Mouse (Mus musculus): ENCODE measurements at regions not wholly inside any gene's neighbourhood (a gene's known extent, or its start where the extent isn't known, plus 50 kb on each side); places are given as distances from the start of the nearest gene placed in this dataset.

DNA sequence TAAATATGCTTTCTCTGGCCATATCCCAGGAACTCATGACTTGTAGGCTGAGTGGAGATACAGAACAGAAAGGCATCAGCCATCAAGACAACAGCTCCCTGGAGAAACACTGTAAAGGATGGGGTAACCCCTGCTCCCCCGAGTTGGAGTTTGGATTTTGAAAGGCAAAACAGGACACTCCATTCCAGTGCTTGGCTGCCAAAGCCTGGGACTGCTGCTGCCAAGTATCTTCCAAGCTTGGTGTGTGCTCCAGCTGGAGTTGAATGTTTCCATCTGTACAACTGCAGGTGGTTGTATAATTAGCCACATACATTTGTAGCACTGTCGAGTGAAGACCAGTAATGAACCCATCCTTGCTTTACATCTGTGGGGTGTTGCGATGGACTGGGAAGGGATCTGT, 62.1 kb downstream of the 4933412E24Rik start:
- 0 out of 2 replicates have a peak, but pooled peaks have one; percentile 48 for ATAC-seq (ENCODE audit: insufficient number of reproducible peaks, low FRiP score)
- H3K4me2 ChIP-seq: no peak overlapping the region
- 0 out of 2 replicates have a peak, but pooled peaks cover 5% of the 10 kb centered on the region for H3K4me1 ChIP-seq (replicated peaks)
- no peaks in the 10 kb centered on the region for H3K9me3 ChIP-seq (replicated peaks)
- H3K9ac ChIP-seq: no peak overlapping the region
- WGBS: 65% methylated on average over 3 of the region's 3 CpGs
- H3K36me3 ChIP-seq: no peaks in the 10 kb centered on the region
- no peak overlapping the region for H3K27ac ChIP-seq (ENCODE audit: poor library complexity, severe bottlenecking)
- no peak overlapping the region for H3K4me3 ChIP-seq
- H3K27me3 ChIP-seq (replicated peaks): no peaks in the 10 kb centered on the region

DNA sequence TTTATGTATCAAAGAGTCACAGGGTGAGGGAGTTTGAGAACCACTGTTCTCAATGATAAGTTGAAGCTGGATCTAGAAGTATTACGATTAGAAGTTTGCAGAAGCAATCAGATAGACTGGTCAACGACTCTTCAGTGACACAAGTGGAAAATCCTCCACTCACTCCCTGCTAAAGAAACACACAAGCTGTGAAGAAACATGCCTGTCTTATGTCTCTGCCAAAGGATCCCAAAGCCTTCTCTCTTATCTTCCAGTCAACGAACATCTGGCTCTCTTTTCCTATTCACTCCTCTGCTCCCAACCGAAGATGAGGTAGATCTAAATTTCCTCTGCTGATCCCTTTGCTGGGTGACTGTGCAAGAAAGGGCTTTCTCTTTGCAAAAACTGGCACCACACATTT, 62.6 kb downstream of the 4933412E24Rik start:
- no peak overlapping the region for H3K4me2 ChIP-seq
- H3K36me3 ChIP-seq: no peaks in the 10 kb centered on the region
- H3K9ac ChIP-seq: no peak overlapping the region
- H3K27ac ChIP-seq (ENCODE audit: poor library complexity, severe bottlenecking): no peak overlapping the region
- no peak; the same call in 1 of the 2 replicates for ATAC-seq (ENCODE audit: insufficient number of reproducible peaks, low FRiP score)
- WGBS: 17% methylated on average over 4 of the region's 4 CpGs
- H3K4me3 ChIP-seq: no peak overlapping the region
- no peaks in the 10 kb centered on the region for H3K27me3 ChIP-seq (replicated peaks)
- H3K4me1 ChIP-seq (replicated peaks): 0 out of 2 replicates have a peak, but pooled peaks cover 5% of the 10 kb centered on the region
- no peaks in the 10 kb centered on the region for H3K9me3 ChIP-seq (replicated peaks)

DNA sequence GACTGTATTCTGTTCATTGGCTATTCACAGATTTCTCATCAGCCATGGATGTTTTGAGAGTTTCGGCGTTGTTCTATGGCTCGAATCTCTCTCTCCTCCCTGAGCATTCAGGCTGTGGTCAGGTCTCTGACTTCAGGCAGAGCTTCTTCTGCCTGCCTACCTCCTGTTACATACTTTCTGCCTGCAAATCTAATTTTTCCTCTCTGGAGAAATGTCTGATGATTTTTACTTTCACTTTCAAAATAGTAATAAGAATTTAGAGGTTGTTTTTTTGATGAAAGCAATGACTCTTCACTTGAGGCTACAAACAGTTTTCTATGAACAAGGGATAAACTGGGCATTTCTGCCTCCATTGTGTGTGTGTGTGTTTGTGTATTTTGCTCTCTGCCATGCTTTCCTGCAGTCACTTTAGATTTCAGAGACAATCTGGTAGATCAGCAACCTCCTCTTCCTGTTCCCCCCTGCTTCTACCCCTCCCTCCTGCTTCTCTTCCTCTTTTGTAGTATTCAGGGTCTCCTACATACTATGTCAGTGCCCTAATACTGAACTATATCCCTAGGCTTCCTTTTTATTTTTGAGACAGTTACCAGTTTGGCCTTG, 65.7 kb downstream of the 4933412E24Rik start:
- no peaks in the 10 kb centered on the region for H3K27me3 ChIP-seq (replicated peaks)
- H3K4me3 ChIP-seq: no peak overlapping the region
- H3K4me1 ChIP-seq (replicated peaks): 0 out of 2 replicates have a peak, but pooled peaks cover 5% of the 10 kb centered on the region
- no peaks in the 10 kb centered on the region for H3K9me3 ChIP-seq (replicated peaks)
- no peak overlapping the region for H3K9ac ChIP-seq
- no peaks in the 10 kb centered on the region for H3K36me3 ChIP-seq
- no peak overlapping the region for H3K27ac ChIP-seq (ENCODE audit: poor library complexity, severe bottlenecking)
- 80% methylated on average over 3 of the region's 3 CpGs for WGBS
- H3K4me2 ChIP-seq: no peak overlapping the region
- ATAC-seq (ENCODE audit: insufficient number of reproducible peaks, low FRiP score): no peak

DNA sequence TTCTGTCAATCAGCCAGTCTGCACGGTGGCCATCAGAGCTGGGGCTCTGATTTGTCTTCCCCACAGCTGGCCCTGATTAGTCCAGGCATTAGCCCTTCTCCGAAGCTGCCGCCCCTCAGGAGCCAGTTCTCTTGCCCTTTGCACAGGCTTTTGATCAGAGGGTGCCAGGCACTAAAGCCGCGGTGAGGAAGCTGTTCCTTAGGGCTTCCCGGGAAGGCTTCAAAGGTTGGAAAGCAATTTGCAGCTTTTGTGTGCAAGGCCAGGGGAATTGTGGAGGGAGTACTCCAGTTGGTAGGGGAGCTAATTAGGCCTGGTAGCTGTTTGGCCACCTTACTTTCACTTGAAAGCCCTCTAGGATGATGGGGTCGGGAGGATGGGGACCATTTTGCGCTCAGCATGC, 71.2 kb downstream of the 4933412E24Rik start:
- Histone ChIP-seq H3K9ac (no peak overlapping the region), H3K27ac (ENCODE audit: poor library complexity, severe bottlenecking) (no peak overlapping the region), H3K27me3 (replicated peaks) (no peaks in the 10 kb centered on the region; the same call in 1 of the 2 replicates), H3K4me2 (no peak overlapping the region; the same call in 1 of the 2 replicates), H3K9me3 (replicated peaks) (0 out of 2 replicates have a peak, but pooled peaks cover 5% of the 10 kb centered on the region), H3K36me3 (no peaks in the 10 kb centered on the region), H3K4me1 (replicated peaks) (no peaks in the 10 kb centered on the region), H3K4me3 (no peak overlapping the region)
- ATAC-seq (ENCODE audit: insufficient number of reproducible peaks, low FRiP score): no peak
- WGBS: 15% methylated on average over 8 of the region's 8 CpGs

DNA sequence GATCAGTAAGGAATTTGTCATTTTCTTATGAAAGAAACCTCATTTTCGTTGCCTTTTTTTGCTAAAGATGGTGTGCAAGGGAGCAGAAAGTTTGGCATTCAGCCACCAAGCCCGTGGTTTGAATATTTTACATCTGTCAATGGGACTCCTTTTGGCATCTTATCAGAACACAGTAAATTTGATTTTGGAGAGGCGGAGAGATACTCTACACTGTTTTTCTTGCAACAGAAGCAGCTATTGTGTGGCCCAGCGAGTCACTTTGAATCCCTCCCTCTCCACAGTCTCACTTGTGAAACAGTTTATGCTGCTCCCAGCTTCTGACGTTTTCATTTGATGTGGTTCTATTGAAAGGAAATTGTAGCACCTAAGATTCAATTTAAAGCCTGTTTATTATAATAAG, 79.9 kb downstream of the 4933412E24Rik start:
- H3K4me3 ChIP-seq: no peak overlapping the region
- no peaks in the 10 kb centered on the region for H3K27me3 ChIP-seq (replicated peaks)
- 45% methylated on average over 5 of the region's 5 CpGs for WGBS
- H3K4me2 ChIP-seq: no peak overlapping the region
- H3K27ac ChIP-seq (ENCODE audit: poor library complexity, severe bottlenecking): no peak overlapping the region
- 0 out of 2 replicates have a peak, but pooled peaks cover 2% of the 10 kb centered on the region for H3K9me3 ChIP-seq (replicated peaks)
- H3K9ac ChIP-seq: no peak overlapping the region
- no peaks in the 10 kb centered on the region for H3K36me3 ChIP-seq
- no peak for ATAC-seq (ENCODE audit: insufficient number of reproducible peaks, low FRiP score)
- H3K4me1 ChIP-seq (replicated peaks): peaks cover 4% of the 10 kb centered on the region; the same call in 1 of the 2 replicates

DNA sequence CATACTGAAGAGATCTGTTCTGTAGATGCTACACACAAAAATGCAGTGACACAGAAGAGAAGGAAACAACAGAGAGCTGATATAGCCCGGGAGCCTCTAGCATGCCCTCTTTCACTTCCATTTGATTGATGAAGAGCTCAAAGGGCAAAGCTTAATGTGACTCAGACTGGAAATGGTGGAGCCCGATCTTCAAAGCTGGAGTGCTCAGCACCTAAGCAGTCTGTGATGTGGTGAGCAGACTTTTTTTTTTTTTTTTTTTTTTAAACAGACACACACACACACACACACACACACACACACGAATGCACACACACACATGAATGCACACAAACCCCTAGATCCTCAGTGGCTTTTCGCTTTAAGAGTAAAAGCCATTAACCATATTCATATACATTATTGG, 102.6 kb downstream of the 4933412E24Rik start:
- Histone ChIP-seq H3K9ac (no peak overlapping the region), H3K36me3 (no peaks in the 10 kb centered on the region), H3K27me3 (replicated peaks) (no peaks in the 10 kb centered on the region), H3K4me3 (no peak overlapping the region), H3K9me3 (replicated peaks) (no peaks in the 10 kb centered on the region), H3K4me2 (no peak overlapping the region), H3K4me1 (replicated peaks) (no peaks in the 10 kb centered on the region), H3K27ac (ENCODE audit: poor library complexity, severe bottlenecking) (no peak overlapping the region)
- no peak for ATAC-seq (ENCODE audit: insufficient number of reproducible peaks, low FRiP score)
- 62% methylated on average over 4 of the region's 4 CpGs for WGBS

DNA sequence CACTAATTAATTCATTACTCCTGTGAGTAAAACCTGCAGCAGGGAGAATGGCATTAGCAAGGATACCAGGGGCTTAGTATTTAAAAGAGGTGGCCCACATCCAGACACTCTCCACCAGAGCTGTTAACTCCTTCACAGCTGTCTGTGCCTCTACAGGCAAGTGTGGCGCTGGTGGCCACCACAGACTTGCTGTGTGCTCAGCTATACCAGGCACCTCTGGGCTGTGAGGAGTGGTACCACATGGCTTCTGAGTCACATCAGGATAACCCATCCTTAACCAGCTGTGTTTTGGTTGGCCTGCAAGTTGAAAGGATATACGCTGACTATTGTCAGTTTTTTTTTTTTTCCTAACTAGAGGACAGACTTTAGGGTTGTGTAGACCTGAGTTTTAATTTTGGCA, 108.1 kb downstream of the 4933412E24Rik start:
- Histone ChIP-seq H3K9ac (no peak overlapping the region), H3K4me1 (replicated peaks) (no peaks in the 10 kb centered on the region), H3K4me3 (no peak overlapping the region), H3K4me2 (no peak overlapping the region), H3K27me3 (replicated peaks) (no peaks in the 10 kb centered on the region), H3K27ac (ENCODE audit: poor library complexity, severe bottlenecking) (no peak overlapping the region), H3K9me3 (replicated peaks) (no peaks in the 10 kb centered on the region), H3K36me3 (no peaks in the 10 kb centered on the region)
- ATAC-seq (ENCODE audit: insufficient number of reproducible peaks, low FRiP score): no peak
- WGBS: 62% methylated on average over 2 of the region's 2 CpGs

DNA sequence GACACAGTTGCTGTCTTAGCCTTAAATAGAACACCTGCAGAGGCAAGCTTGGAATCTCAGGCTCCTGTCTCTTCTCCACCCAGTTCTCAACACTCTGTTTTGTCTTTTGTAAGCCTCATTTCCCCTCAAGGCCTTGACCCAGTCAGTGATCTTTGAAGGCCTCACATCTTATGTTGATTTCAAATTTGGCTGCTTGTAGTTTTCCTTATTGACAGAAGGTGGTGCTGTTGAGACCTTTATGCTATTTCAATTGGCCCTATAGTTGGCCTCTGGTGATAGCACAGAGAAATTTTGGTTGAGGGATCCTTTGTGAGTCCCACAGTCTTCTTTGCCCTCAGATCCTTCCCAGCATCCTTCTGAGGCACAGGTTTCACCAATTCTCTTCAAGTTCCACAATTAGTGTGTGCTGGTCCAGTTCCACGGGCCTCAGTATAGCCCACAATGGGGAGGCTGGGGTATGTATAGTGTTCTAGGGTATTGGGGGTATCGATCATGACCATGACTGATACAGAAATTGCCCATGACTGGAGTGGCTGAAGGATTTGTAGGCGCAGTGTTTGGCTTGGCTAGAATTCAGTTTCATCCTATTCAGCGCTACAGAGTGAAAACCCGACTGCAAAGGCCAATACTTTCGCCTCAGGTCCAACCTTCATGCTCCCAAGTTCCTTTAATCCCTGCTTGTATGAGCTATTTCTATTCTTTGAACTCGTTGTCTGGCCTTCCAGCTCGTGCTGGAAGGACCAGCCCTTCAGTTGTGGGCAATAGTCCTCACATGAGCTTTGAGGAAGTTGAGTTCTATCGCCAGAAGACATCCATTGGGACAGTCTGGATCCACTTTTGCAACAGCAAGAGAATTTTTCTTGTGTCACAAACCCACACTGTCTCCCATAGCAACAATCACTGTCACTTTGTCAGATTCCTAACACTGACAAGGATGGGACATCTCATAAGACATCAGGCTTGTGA, 110.3 kb downstream of the 4933412E24Rik start:
- no peak overlapping the region for H3K4me2 ChIP-seq
- WGBS: 75% methylated on average over 9 of the region's 9 CpGs

DNA sequence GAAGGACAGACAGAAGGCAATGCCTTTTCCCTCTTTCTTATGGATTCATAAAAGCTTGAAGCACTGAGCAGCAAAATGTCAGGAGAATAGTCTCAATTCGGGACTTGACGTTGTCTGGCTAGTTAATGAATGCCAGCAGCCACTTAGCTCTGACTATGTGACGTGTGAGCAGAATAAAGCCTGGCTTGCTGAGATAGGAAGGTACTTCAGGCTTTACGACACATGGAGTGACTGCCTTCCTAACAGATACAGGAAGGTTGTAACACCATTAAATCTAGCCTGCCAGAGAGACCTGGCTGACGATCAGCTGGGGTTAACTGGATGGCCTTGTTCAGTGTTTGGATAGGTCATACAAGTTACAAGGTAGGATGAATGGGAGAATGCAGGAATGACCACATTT, 111.7 kb downstream of the 4933412E24Rik start:
- H3K4me3 ChIP-seq: no peak overlapping the region
- no peaks in the 10 kb centered on the region for H3K4me1 ChIP-seq (replicated peaks)
- ATAC-seq (ENCODE audit: insufficient number of reproducible peaks, low FRiP score): no peak
- H3K27me3 ChIP-seq (replicated peaks): no peaks in the 10 kb centered on the region
- no peaks in the 10 kb centered on the region for H3K9me3 ChIP-seq (replicated peaks)
- 38% methylated on average over 5 of the region's 5 CpGs for WGBS
- no peak overlapping the region for H3K4me2 ChIP-seq
- H3K9ac ChIP-seq: no peak overlapping the region
- no peak overlapping the region for H3K27ac ChIP-seq (ENCODE audit: poor library complexity, severe bottlenecking)
- H3K36me3 ChIP-seq: no peaks in the 10 kb centered on the region

More for the DNA sequence above, 110.3 kb downstream of the 4933412E24Rik start:
- Histone ChIP-seq H3K4me3 (no peak overlapping the region), H3K4me1 (replicated peaks) (no peaks in the 10 kb centered on the region), H3K9me3 (replicated peaks) (no peaks in the 10 kb centered on the region), H3K9ac (no peak overlapping the region), H3K27me3 (replicated peaks) (no peaks in the 10 kb centered on the region), H3K27ac (ENCODE audit: poor library complexity, severe bottlenecking) (no peak overlapping the region), H3K36me3 (no peaks in the 10 kb centered on the region)
- ATAC-seq (ENCODE audit: insufficient number of reproducible peaks, low FRiP score): no peak

DNA sequence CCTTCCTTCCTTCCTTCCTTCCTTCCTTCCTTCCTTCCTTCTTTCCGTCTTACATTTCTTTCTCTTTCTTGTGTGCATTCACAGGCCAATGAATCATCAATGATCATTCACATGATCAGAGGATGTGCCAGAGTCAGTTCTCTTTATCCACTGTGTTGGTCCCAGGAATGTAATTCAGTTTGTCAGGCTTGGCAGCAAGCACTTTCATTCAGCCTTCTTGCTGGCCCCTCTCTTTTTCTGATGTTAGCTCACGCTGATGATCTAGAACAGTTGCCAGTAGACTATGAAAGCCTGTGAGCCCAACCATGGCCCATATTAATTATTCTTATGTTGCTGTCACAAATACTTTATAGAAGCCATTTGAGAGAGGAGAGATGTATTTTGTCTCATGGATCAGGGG, 127.4 kb downstream of the 4933412E24Rik start:
- Histone ChIP-seq H3K4me1 (replicated peaks) (peaks cover 5% of the 10 kb centered on the region; the same call in 1 of the 2 replicates), H3K36me3 (no peaks in the 10 kb centered on the region), H3K9me3 (replicated peaks) (0 out of 2 replicates have a peak, but pooled peaks cover 1% of the 10 kb centered on the region), H3K4me3 (no peak overlapping the region), H3K27me3 (replicated peaks) (no peaks in the 10 kb centered on the region), H3K9ac (no peak overlapping the region), H3K4me2 (no peak overlapping the region), H3K27ac (ENCODE audit: poor library complexity, severe bottlenecking) (no peak overlapping the region)
- 87% methylated on average over 2 of the region's 2 CpGs for WGBS
- ATAC-seq (ENCODE audit: insufficient number of reproducible peaks, low FRiP score): no peak

DNA sequence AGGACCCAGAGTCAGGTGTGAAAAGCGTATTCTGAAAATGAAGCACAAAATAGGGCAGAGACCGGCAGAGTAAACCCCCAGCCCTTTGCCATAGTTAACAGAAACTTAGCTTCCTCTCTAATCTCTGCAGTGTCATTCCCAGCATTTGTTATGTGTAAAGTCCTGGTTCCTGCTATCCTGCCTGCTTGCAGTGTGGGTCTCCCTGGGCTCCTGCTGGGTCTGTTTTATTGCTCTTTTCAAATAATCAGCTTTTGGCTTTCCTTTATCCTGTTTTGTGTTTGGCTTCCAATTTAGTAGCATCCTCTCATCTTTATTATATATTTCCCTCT, 128.3 kb downstream of the 4933412E24Rik start:
- no peak overlapping the region for H3K4me3 ChIP-seq
- ATAC-seq (ENCODE audit: insufficient number of reproducible peaks, low FRiP score): no peak
- H3K9me3 ChIP-seq (replicated peaks): 0 out of 2 replicates have a peak, but pooled peaks cover 2% of the 10 kb centered on the region
- H3K4me1 ChIP-seq (replicated peaks): peaks cover 5% of the 10 kb centered on the region; the same call in 1 of the 2 replicates
- H3K27ac ChIP-seq (ENCODE audit: poor library complexity, severe bottlenecking): no peak overlapping the region
- WGBS: 21% methylated on average over 2 of the region's 2 CpGs
- H3K36me3 ChIP-seq: no peaks in the 10 kb centered on the region
- peak overlapping the region; percentile 15 for H3K4me2 ChIP-seq
- H3K27me3 ChIP-seq (replicated peaks): no peaks in the 10 kb centered on the region
- no peak overlapping the region for H3K9ac ChIP-seq

Measured in heart, embryonic 12.5 days (tissue).